Mouse (Mus musculus) small intestine, adult 2 months (tissue): Measurements from ENCODE around the gene Elane. TPM values are rescaled to one million over a fixed set of nuclear protein-coding genes. Genes with fewer than 3 reads are reported as not detected.

Experiments
- H3K27ac ChIP-seq: fragments of 200-500 bp; 2 replicates; pipeline ENCODE4 v1.5.1; 2012; ENCODE audit warnings: low read depth, low read length, control low read depth, inconsistent platforms; ENCODE audit not compliant: insufficient read depth
- H3K27me3 ChIP-seq: fragments of 200-500 bp; 2 replicates; pipeline ENCODE4 v1.6.1; 2012; ENCODE audit warnings: mild to moderate bottlenecking, moderate library complexity, low read length, inconsistent platforms; ENCODE audit not compliant: control insufficient read depth, insufficient read depth
- H3K36me3 ChIP-seq: fragments of 200-500 bp; 2 replicates; pipeline ENCODE4 v1.6.1; 2012; ENCODE audit warnings: mild to moderate bottlenecking, low read length, control low read depth, inconsistent platforms; ENCODE audit not compliant: control insufficient read depth, insufficient read depth
- H3K4me1 ChIP-seq: fragments of 200-500 bp; 2 replicates; pipeline ENCODE4 v1.6.1; 2012; ENCODE audit warnings: low read length, inconsistent platforms, mixed read lengths; ENCODE audit not compliant: control insufficient read depth, insufficient read depth, insufficient read length
- H3K4me3 ChIP-seq: fragments of 200-500 bp; 2 replicates; pipeline ENCODE4 v1.5.1; 2012; ENCODE audit warnings: low read depth, mild to moderate bottlenecking, control low read depth, inconsistent platforms, low read length, moderate library complexity
- CTCF ChIP-seq: fragments of 200-500 bp; IDR thresholded peaks from 2 replicates; pipeline ENCODE4 v1.5.1; 2012; ENCODE audit warnings: low read depth, mild to moderate bottlenecking, control low read depth, inconsistent platforms, low read length, moderate library complexity, mixed read lengths; ENCODE audit not compliant: insufficient replicate concordance, insufficient read length; ENCODE audit errors: extremely low read depth
- POLR2A ChIP-seq: fragments of 200-500 bp; IDR thresholded peaks from 2 replicates; pipeline ENCODE4 v1.6.1; 2012; ENCODE audit warnings: low read depth, mild to moderate bottlenecking, control low read depth, inconsistent platforms, low read length, moderate library complexity
- whole genome bisulfite sequencing: fragments of 180-500 bp; shearing (Covaris S2); methylation state at CpG from one replicate; pipeline ENCODE4 v1.1.7; 2018; 5-methylcytosine and 5-hydroxymethylcytosine counted together
- polyA plus RNA-seq: library from polyadenylated mRNA; depleted of rRNA; stranded (reverse); fragments of >200 nt; gene quantifications from 2 replicates; pipeline ENCODE4 v1.2.3, GENCODE M21; 2012; rRNA removed

The Elane gene
- polyA plus RNA-seq, 1 experiment = not detected

DNA sequence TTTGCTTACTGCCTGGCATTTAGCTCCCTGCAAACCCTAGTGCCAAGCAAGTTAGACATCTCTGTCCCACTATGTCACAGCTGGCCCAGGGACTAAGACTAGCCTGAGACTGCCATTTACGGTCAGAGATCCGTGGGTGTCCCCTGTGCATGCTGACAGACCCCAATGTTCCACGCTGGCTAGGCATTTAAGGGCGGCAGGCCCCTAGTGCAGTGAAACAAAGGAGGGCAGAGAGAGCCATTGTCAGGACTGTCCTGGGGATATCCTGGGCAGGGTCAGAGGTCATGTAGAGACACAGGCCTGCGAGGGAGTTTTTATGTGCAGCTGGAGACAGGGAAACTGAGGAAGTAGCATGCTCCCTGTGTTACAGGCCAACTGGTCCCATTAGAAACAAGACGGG lies 47.8 kb downstream of the Elane start:
- no peaks in the 10 kb centered on the region; the same call in 1 of the 2 replicates for H3K27me3 ChIP-seq
- peaks cover 44% of the 10 kb centered on the region for H3K4me1 ChIP-seq
- no peak overlapping the region for H3K27ac ChIP-seq
- no peak for TF ChIP-seq POLR2A
- TF ChIP-seq CTCF = no peak
- no peak overlapping the region for H3K4me3 ChIP-seq
- H3K36me3 ChIP-seq = 0 out of 2 replicates have a peak, but pooled peaks cover 2% of the 10 kb centered on the region
- WGBS = 63% methylated on average over 6 of the region's 6 CpGs

- Histone ChIP-seq H3K4me1 (peaks cover 44% of the 10 kb centered on the region), H3K27ac (no peak overlapping the region), H3K27me3 (no peaks in the 10 kb centered on the region), H3K4me3 (no peak overlapping the region), H3K36me3 (0 out of 2 replicates have a peak, but pooled peaks cover 2% of the 10 kb centered on the region)
- TF ChIP-seq CTCF = no peak
- TF ChIP-seq POLR2A = no peak
- WGBS = 8% methylated on average over 13 of the region's 13 CpGs
Measured at GRCm38 (mm10) chr10:79934272-79934721, 48.2 kb downstream of the Elane start.

- WGBS = 80% methylated on average over 16 of the region's 16 CpGs
- H3K27ac ChIP-seq = no peak overlapping the region
- H3K4me3 ChIP-seq = no peak overlapping the region
- H3K27me3 ChIP-seq = no peaks in the 10 kb centered on the region
- TF ChIP-seq CTCF (no peak), POLR2A (no peak)
- H3K4me1 ChIP-seq = peaks cover 44% of the 10 kb centered on the region
- 0 out of 2 replicates have a peak, but pooled peaks cover 2% of the 10 kb centered on the region for H3K36me3 ChIP-seq
Measured at GRCm38 (mm10) chr10:79934794-79935569, 48.9 kb downstream of the Elane start.

- 8% methylated on average over 10 of the region's 10 CpGs for WGBS
- H3K4me1 ChIP-seq = peaks cover 44% of the 10 kb centered on the region
- peak overlapping the region; percentile 56; the same call in 1 of the 2 replicates for H3K4me3 ChIP-seq
Measured at GRCm38 (mm10) chr10:79936284-79936910, 50.4 kb downstream of the Elane start.

DNA sequence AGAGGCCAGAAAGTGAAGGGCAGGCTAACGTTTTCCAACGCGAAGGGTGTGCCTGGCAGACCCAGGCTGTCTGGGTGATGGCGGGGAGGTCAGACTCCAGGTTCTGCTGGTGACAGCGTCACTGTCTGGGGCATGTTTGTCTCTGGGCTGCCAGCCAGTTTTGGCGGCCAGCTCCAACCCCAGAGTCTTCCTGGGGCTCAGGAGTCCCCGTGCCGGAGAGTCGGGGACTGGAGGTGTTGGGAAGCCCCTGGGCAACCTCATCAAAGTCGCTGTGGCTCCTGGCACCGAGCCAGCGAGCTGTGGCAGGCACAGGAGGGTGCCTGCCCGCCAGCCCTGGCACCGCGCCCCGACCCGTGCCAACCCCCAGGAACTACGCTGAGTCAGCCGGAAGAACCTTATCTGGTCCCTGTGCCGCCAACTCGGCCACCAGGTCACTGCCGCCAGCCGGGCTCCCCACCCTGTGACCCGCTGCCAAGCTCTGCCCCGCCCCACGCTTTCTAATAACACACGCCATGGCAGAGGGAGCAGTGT lies 50.9 kb downstream of the Elane start:
- no peaks in the 10 kb centered on the region for H3K27me3 ChIP-seq
- H3K27ac ChIP-seq = peak overlapping the region; percentile 32
- WGBS = 6% methylated on average over 27 of the region's 27 CpGs
- no peak for TF ChIP-seq POLR2A
- no peak for TF ChIP-seq CTCF
- H3K4me1 ChIP-seq = peaks cover 44% of the 10 kb centered on the region
- peak overlapping the region; percentile 56 for H3K4me3 ChIP-seq
- no peaks in the 10 kb centered on the region for H3K36me3 ChIP-seq

More at GRCm38 (mm10) chr10:79936284-79936910, 50.4 kb downstream of the Elane start:
- no peak for TF ChIP-seq CTCF
- TF ChIP-seq POLR2A = no peak
- H3K36me3 ChIP-seq = 0 out of 2 replicates have a peak, but pooled peaks cover 2% of the 10 kb centered on the region
- H3K27ac ChIP-seq = peak overlapping the region; percentile 32; the same call in 1 of the 2 replicates
- H3K27me3 ChIP-seq = no peaks in the 10 kb centered on the region

Other genes with a start within 250 kb of the Elane start
- 1.6 TPM in 2 replicates for gene Shc2, start 248.3 kb upstream of the Elane start, polyA plus RNA-seq
- gene Odf3l2, start 240.5 kb upstream of the Elane start, polyA plus RNA-seq = not detected in 2 replicates
- 9.9 and 20.7 TPM in 2 replicates for gene Madcam1, start 221.7 kb upstream of the Elane start, polyA plus RNA-seq
- gene Tpgs1, start 216.9 kb upstream of the Elane start, polyA plus RNA-seq = 76.0 and 138 TPM in 2 replicates
- 101 and 163 TPM in 2 replicates for gene Cdc34, start 204.1 kb upstream of the Elane start, polyA plus RNA-seq
- gene Gzmm, start 197.2 kb upstream of the Elane start, polyA plus RNA-seq = 0.11 and 0.52 TPM in 2 replicates
- 1,266 and 1,465 TPM in 2 replicates for gene Bsg, start 181.8 kb upstream of the Elane start, polyA plus RNA-seq
- gene Hcn2, start 169.6 kb upstream of the Elane start, polyA plus RNA-seq = 8.3 and 19.2 TPM in 2 replicates
- gene Polrmt, start 139.7 kb upstream of the Elane start, polyA plus RNA-seq = 38.7 and 50.0 TPM in 2 replicates
- gene Fgf22, start 131.2 kb upstream of the Elane start, polyA plus RNA-seq = not detected in 2 replicates
- gene Rnf126, start 119.3 kb upstream of the Elane start, polyA plus RNA-seq = 130 and 222 TPM in 2 replicates
- 16.0 and 19.6 TPM in 2 replicates for gene Fstl3, start 109.0 kb upstream of the Elane start, polyA plus RNA-seq
- 0.24 and 0.67 TPM in 2 replicates for gene Prss57, start 95.3 kb upstream of the Elane start, polyA plus RNA-seq
- 13.0 and 24.0 TPM in 2 replicates for gene Palm, start 92.7 kb upstream of the Elane start, polyA plus RNA-seq
- gene Misp, start 65.3 kb upstream of the Elane start, polyA plus RNA-seq = 141 and 347 TPM in 2 replicates
- 150 and 285 TPM in 2 replicates for gene Ptbp1, start 31.8 kb upstream of the Elane start, polyA plus RNA-seq
- gene Prtn3, start 11.8 kb upstream of the Elane start, polyA plus RNA-seq = 1.6 and 2.1 TPM in 2 replicates
- 2.8 and 5.3 TPM in 2 replicates for gene Plppr3, start 11.6 kb upstream of the Elane start, polyA plus RNA-seq
- 48.6 and 122 TPM in 2 replicates for gene Cfd, start 4.6 kb downstream of the Elane start, polyA plus RNA-seq
- gene Med16, start 22.7 kb downstream of the Elane start, polyA plus RNA-seq = 34.8 and 58.1 TPM in 2 replicates
- not detected in 2 replicates for gene Gm26602, start 24.6 kb downstream of the Elane start, polyA plus RNA-seq
- gene Kiss1r, start 30.7 kb downstream of the Elane start, polyA plus RNA-seq = 3.0 and 5.9 TPM in 2 replicates
- 86.4 and 104 TPM in 2 replicates for gene R3hdm4, start 35.0 kb downstream of the Elane start, polyA plus RNA-seq
- gene Arid3a, start 40.8 kb downstream of the Elane start, polyA plus RNA-seq = 10.7 and 23.9 TPM in 2 replicates
- gene Wdr18, start 73.9 kb downstream of the Elane start, polyA plus RNA-seq = 34.8 and 44.6 TPM in 2 replicates
- not detected in 2 replicates for gene Grin3b, start 84.5 kb downstream of the Elane start, polyA plus RNA-seq
- 225 and 441 TPM in 2 replicates for gene Tmem259, start 98.1 kb downstream of the Elane start, polyA plus RNA-seq
- gene Cnn2, start 102.3 kb downstream of the Elane start, polyA plus RNA-seq = 49.9 and 72.8 TPM in 2 replicates
- gene Abca7, start 110.2 kb downstream of the Elane start, polyA plus RNA-seq = 18.1 and 33.4 TPM in 2 replicates
- 23.2 and 36.8 TPM in 2 replicates for gene Arhgap45, start 130.4 kb downstream of the Elane start, polyA plus RNA-seq
- 140 and 186 TPM in 2 replicates for gene Polr2e, start 153.5 kb downstream of the Elane start, polyA plus RNA-seq
- gene Gpx4, start 160.9 kb downstream of the Elane start, polyA plus RNA-seq = 388 and 646 TPM in 2 replicates
- 61.2 and 126 TPM in 2 replicates for gene Sbno2, start 219.3 kb downstream of the Elane start, polyA plus RNA-seq
- gene Stk11, start 229.6 kb downstream of the Elane start, polyA plus RNA-seq = 77.5 and 124 TPM in 2 replicates